Mouse (Mus musculus): ENCODE data around the gene Lin7c.

- TF ChIP-seq CTCF (IDR thresholded peaks at IDR 0.05; ENCODE audit: low read depth) (no peak), EP300 (optimal IDR thresholded peaks at IDR 0.05) (no peak)
These were observed 44.5 kb downstream of the Lin7c start for GRCm38 (mm10) chr2:109935194-109935593.
